Comparison of ENCODE assay signal across 10 mouse cellular contexts in the genomic region with DNA sequence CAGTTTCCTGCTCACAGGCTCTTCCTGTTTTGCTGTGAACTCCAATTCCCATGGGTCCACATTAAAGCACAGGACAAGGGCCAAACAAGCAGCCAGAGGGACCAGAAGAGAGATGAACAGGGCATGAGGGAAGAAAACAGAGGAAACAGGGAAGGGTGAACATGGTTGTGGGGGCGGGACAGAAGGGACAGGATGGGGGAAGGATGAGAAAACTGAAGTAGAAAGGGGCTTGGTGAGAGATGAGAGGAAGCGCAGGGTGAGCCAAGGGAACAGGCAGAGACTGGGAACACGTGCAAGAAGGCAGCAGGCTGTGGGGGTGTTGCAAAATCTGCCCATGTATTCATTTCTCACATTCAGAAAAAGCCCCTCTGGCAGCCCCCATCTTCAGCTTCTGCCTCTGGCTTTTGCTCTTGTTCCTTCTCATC. TPM values are rescaled to one million over a fixed set of nuclear protein-coding genes. Genes with fewer than 3 reads are reported as not detected.
DNase-seq lines count a peak whose midpoint lies in the region; ATAC-seq and TF ChIP-seq lines count a peak whose summit lies in the region.
"Had no signal": no experiment of that assay in that cellular context is flagged by ENCODE, and none has a peak within 500 bp of the region (broad histone marks: within the 10 kb centered on the region; RNA-seq: fewer than 3 reads in every experiment).

No protein-coding gene starts in this region.

- peak; percentile 62 for DNase-seq in layer of hippocampus, adult 11-12 months (ENCODE audit: low spot score)
- no peak for DNase-seq in layer of hippocampus, adult 9-10 months (ENCODE audit: low spot score)
- peak; percentile 72 for DNase-seq in heart, adult 8-10 months (ENCODE audit: low spot score)
- DNase-seq in kidney, postnatal 0 days (ENCODE audit: low spot score): peak; percentile 64
- peak; percentile 23 to 50 for DNase-seq in lung, postnatal 4 days
- no peak for DNase-seq in midbrain, embryonic 14.5 days
- no peak for DNase-seq in urinary bladder, postnatal 25 days (ENCODE audit: low spot score)

- TF ChIP-seq CTCF in kidney, postnatal 0 days (IDR thresholded peaks at IDR 0.05; ENCODE audit: low read depth): no peak

- no peak overlapping the region for H3K4me2 ChIP-seq in kidney, postnatal 0 days (ENCODE audit: low read length)
- H3K4me2 ChIP-seq in midbrain, embryonic 14.5 days (ENCODE audit: low read length): no peak overlapping the region
- H3K4me2 ChIP-seq: heart, embryonic 13.5 days had no signal

- WGBS in kidney, postnatal 0 days: 57% methylated on average over 3 of the region's 3 CpGs
- 64% methylated on average over 3 of the region's 3 CpGs for WGBS in midbrain, embryonic 14.5 days

- H3K27me3 ChIP-seq in kidney, postnatal 0 days (ENCODE audit: insufficient read depth, low read length): no peaks in the 10 kb centered on the region
- H3K27me3 ChIP-seq in midbrain, embryonic 14.5 days (ENCODE audit: control insufficient read depth, insufficient read depth, low read length): no peaks in the 10 kb centered on the region
- H3K27me3 ChIP-seq: heart, embryonic 13.5 days; Patski had no signal

- H3K9ac ChIP-seq in kidney, postnatal 0 days (ENCODE audit: low read depth, low read length): no peak overlapping the region
- no peak overlapping the region for H3K9ac ChIP-seq in midbrain, embryonic 14.5 days (replicated peaks; ENCODE audit: low read length)
- H3K9ac ChIP-seq: heart, embryonic 13.5 days had no signal

- no peak overlapping the region for H3K4me3 ChIP-seq in kidney, postnatal 0 days (replicated peaks; ENCODE audit: low read depth, low read length)
- H3K4me3 ChIP-seq in midbrain, embryonic 14.5 days (replicated peaks; ENCODE audit: low read depth, low read length): no peak overlapping the region
- H3K4me3 ChIP-seq: heart, embryonic 13.5 days had no signal

- H3K4me1 ChIP-seq in kidney, postnatal 0 days (replicated peaks; ENCODE audit: insufficient read depth, low read length): peaks cover 4% of the 10 kb centered on the region; the same call in 1 of the 2 replicates
- peaks cover 6% of the 10 kb centered on the region for H3K4me1 ChIP-seq in midbrain, embryonic 14.5 days (ENCODE audit: control insufficient read depth, insufficient read depth, low read length)

- no peaks in the 10 kb centered on the region for H3K9me3 ChIP-seq in kidney, postnatal 0 days (replicated peaks; ENCODE audit: low read length)
- no peaks in the 10 kb centered on the region for H3K9me3 ChIP-seq in midbrain, embryonic 14.5 days (ENCODE audit: control insufficient read depth, low read length)
- H3K9me3 ChIP-seq: heart, embryonic 13.5 days had no signal

- ATAC-seq in kidney, postnatal 0 days (replicated peaks; ENCODE audit: low FRiP score, low read depth): no peak
- ATAC-seq in midbrain, embryonic 14.5 days (ENCODE audit: low FRiP score, low TSS enrichment): no peak
- ATAC-seq: Patski had no signal

- no peak overlapping the region; the same call in 1 of the 2 replicates for H3K27ac ChIP-seq in kidney, postnatal 0 days
- H3K27ac ChIP-seq in midbrain, embryonic 14.5 days (replicated peaks; ENCODE audit: low read depth, low read length): no peak overlapping the region
- H3K27ac ChIP-seq: heart, embryonic 13.5 days had no signal

- H3K36me3 ChIP-seq in kidney, postnatal 0 days (ENCODE audit: insufficient read depth, low read length): no peaks in the 10 kb centered on the region
- no peaks in the 10 kb centered on the region for H3K36me3 ChIP-seq in midbrain, embryonic 14.5 days (ENCODE audit: control insufficient read depth, insufficient read depth, low read length)
- H3K36me3 ChIP-seq: heart, embryonic 13.5 days had no signal

RNA-seq across cellular contexts. Expression of gene Nr1h3, which starts 6.0 kb away (rescaled TPM):
- 10 to 100 TPM; 15.6 to 31.0 (median 22.5) TPM for total RNA-seq in heart, adult 8-10 months (2022)
- 4.1 and 4.4 TPM in 2 replicates for polyA plus RNA-seq in kidney, postnatal 0 days (2015; fragmentation: Nextera tagmentation; extraction: Ambion mirVana)
- polyA plus RNA-seq in midbrain, embryonic 14.5 days (2014; fragmentation: Nextera tagmentation; extraction: Ambion mirVana): 0.90 and 2.6 TPM in 2 replicates

RNA-seq across cellular contexts. Expression of gene Acp2, which starts 6.1 kb away (rescaled TPM):
- total RNA-seq in heart, adult 8-10 months (2022): 10 to 100 TPM; 14.3 to 17.5 (median 16.7) TPM
- polyA plus RNA-seq in kidney, postnatal 0 days (2015; fragmentation: Nextera tagmentation; extraction: Ambion mirVana): 22.4 and 22.5 TPM in 2 replicates
- polyA plus RNA-seq in midbrain, embryonic 14.5 days (2014; fragmentation: Nextera tagmentation; extraction: Ambion mirVana): 33.1 and 50.8 TPM in 2 replicates

RNA-seq across cellular contexts. Expression of gene Madd, which starts 13.0 kb away (rescaled TPM):
- total RNA-seq in heart, adult 8-10 months (2022): 1 to 10 TPM; 4.9 to 6.9 (median 6.1) TPM
- 4.2 TPM in 2 replicates for polyA plus RNA-seq in kidney, postnatal 0 days (2015; fragmentation: Nextera tagmentation; extraction: Ambion mirVana)
- 43.3 and 56.3 TPM in 2 replicates for polyA plus RNA-seq in midbrain, embryonic 14.5 days (2014; fragmentation: Nextera tagmentation; extraction: Ambion mirVana)

RNA-seq across cellular contexts. Expression of gene Ddb2, which starts 40.2 kb away (rescaled TPM):
- 1 to 10 TPM; 1.7 to 4.2 (median 3.3) TPM for total RNA-seq in heart, adult 8-10 months (2022)
- polyA plus RNA-seq in kidney, postnatal 0 days (2015; fragmentation: Nextera tagmentation; extraction: Ambion mirVana): 13.6 and 15.5 TPM in 2 replicates
- polyA plus RNA-seq in midbrain, embryonic 14.5 days (2014; fragmentation: Nextera tagmentation; extraction: Ambion mirVana): 10.6 and 14.6 TPM in 2 replicates

RNA-seq across cellular contexts. Expression of gene Pacsin3, which starts 59.2 kb away (rescaled TPM):
- total RNA-seq in heart, adult 8-10 months (2022): 100 to 1,000 TPM; 168 to 198 (median 178) TPM
- polyA plus RNA-seq in kidney, postnatal 0 days (2015; fragmentation: Nextera tagmentation; extraction: Ambion mirVana): 32.7 and 36.8 TPM in 2 replicates
- polyA plus RNA-seq in midbrain, embryonic 14.5 days (2014; fragmentation: Nextera tagmentation; extraction: Ambion mirVana): 8.2 and 11.4 TPM in 2 replicates
- total RNA-seq: common myeloid progenitor, adult 5-6 weeks had no signal

Comparison
In these comparisons a context has a peak if more than half of its experiments do, and no peak if none do; other contexts are left out.
1. DNase-seq: peak in layer of hippocampus, adult 11-12 months (single experiment), heart, adult 8-10 months (single experiment), kidney, postnatal 0 days (single experiment) and lung, postnatal 4 days (2 of 2); none in layer of hippocampus, adult 9-10 months (single experiment), midbrain, embryonic 14.5 days (single experiment) and urinary bladder, postnatal 25 days (single experiment).